Mouse (Mus musculus): ENCODE data around the gene Rangrf.
A peak's percentile ranks its signal among the peaks of the same experiment; 100 is the strongest.
"Not testable (repeated sequence)": the region's sequence is repeated elsewhere in the genome, so short reads cannot be mapped to it uniquely, and the experiment has no call there.

The Rangrf gene

GRCm38 (mm10) chr11:68975085-68975484 is at the start of gene Rangrf:
Gene Rangrf, minus strand, starts transcription at chr11:68975185.
- no peak for DNase-seq (ENCODE audit: inconsistent ontology term)

DNA sequence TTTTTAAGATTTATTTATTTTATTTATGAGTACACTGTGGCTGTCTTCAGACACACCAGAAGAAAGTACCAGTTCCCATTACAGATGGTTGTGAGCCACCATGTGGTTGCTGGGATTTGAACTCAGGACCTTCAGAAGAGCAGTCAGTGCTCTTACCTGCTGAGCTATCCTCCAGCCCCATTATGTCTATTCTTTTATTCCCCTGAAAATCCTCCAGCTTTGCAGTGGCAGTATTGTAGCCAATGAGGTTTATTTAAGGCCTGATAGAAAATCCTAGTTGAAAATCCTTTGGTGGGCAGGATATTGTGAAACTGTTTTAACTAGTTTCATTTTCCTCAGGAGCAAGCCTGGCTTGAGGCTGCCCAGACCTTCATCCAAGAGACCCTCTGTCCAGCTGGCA is 45.7 kb upstream of the Rangrf start:
- DNase-seq (ENCODE audit: inconsistent ontology term): no peak

DNA sequence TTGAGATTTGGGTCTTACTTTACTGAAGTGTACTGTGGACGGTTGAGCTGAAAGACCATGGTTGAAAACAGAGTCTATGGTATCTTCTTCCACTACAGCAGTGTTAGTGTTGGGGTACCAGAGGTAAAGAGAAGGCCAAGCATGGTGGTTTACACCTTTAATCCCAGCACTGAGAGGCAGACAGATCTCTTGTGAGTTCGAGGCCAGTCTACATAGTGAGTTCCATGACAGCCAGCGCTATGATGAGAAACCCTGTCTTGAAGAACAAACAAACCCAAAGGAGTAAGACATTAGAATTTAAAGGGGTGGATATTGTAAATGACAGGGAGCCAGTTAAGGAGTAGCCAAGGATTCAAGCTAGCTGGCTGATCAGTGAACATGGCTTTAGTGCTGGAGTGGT is 41.8 kb upstream of the Rangrf start:
- DNase-seq (ENCODE audit: inconsistent ontology term): no peak

DNA sequence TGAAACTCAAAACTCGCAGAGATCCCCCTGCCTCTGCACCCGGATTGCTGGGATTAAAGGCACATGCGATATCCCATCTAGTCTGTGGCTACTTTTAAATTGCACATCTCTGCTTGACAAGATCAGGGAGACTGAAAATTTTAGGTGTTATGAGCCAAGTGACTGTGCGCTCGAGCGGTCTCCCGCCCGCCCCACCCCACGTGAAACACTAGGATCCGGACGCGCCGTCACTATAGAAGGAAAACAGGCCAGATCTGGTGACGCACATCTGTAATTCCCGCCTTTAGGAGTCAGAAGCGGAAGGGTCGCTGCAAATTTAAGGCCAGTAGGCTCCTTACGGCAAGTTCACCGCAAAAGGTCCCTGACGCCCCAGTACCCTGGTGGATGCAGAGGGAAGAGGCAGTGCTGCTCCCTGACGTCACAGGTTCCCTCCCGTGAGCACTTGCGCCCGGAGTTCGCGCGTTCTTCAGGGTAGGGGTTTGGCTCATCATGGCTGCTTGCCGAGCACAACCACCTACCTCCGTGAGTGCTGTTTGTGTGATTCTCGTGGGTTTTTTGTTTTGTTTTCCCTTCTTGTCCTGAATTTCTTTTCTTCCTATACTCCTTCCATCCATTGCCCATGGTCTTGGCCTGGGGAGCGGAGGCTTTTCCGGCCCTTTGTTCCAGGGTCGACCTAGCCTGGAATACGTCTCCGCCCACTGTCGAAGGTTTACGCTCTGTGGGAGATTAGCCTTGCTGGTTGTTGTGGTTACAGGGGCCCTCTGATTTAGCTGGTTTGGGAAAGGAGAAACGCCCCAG is 40.9 kb upstream of the Rangrf start, which contains the start of gene Ctc1:
Ctc1 (plus strand) TSS at position 268 of the 798 bp plus-strand sequence.
- DNase-seq (ENCODE audit: inconsistent ontology term): peak; percentile 89

- DNase-seq (ENCODE audit: inconsistent ontology term): peak; percentile 91
Observed at GRCm38 (mm10) chr11:69012071-69012601, 37.2 kb upstream of the Rangrf start.

GRCm38 (mm10) chr11:69011445-69011844 is 36.5 kb upstream of the Rangrf start:
- DNase-seq (ENCODE audit: inconsistent ontology term): not testable (repeated sequence)

DNA sequence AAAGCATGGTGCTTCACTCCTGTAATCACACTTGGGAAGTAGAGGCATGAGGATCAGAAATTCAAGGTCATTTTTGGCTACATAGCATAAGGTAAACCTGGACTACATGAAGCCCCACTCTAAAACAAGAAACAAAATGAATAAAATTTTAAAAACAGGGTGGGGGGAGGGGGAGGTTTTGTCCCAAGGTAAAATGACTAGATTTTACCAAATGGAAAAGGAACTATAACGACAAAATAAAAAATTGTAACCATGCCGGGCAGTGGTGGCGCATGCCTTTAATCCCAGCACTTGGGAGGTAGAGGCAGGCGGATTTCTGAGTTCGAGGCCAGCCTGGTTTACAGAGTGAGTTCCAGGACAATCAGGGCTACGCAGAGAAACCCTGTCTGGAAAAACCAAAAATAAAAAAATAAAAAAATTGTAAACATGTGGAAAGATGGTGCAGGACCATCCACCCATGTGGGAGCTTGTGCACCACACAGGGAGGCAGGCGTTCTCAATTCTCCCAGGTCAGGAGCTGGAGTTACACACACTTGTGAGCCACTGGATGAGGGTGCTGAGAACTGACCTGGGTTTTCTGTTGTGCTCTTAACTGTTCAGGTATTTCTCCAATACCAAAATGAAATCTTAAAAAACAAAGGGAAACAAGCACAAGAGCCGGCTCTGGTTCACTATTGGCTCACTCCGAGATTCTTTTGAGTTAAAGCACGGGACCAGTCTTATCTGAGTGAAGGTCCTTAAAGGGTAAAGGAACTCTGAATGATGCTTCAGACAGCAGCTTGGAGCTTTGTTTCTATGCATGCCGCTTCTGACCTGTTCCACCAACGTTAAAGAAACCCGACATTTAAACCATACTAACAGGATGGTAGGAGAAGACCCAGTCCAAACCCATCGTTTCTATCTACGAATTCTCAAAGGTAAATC is 35.7 kb upstream of the Rangrf start:
- no peak for DNase-seq (ENCODE audit: inconsistent ontology term)

DNA sequence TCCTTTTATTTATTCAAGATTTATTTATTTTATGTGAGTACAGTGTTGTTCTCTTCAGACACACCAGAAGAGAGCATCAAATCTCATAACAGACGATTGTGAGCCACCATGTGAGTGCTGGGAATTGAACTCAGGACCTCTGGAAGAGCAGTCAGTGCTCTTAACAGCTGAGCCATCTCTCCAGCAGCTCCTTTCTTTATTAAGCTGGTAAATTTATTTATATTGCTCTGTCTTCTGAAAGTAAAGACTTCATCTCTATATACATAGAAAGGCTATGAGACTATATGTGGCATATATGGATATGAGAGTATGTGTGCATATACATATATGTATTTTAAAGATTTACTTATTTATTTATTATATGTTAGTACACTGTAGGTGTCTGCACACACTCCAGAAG is 34.5 kb upstream of the Rangrf start:
- no peak for DNase-seq (ENCODE audit: inconsistent ontology term)

DNA sequence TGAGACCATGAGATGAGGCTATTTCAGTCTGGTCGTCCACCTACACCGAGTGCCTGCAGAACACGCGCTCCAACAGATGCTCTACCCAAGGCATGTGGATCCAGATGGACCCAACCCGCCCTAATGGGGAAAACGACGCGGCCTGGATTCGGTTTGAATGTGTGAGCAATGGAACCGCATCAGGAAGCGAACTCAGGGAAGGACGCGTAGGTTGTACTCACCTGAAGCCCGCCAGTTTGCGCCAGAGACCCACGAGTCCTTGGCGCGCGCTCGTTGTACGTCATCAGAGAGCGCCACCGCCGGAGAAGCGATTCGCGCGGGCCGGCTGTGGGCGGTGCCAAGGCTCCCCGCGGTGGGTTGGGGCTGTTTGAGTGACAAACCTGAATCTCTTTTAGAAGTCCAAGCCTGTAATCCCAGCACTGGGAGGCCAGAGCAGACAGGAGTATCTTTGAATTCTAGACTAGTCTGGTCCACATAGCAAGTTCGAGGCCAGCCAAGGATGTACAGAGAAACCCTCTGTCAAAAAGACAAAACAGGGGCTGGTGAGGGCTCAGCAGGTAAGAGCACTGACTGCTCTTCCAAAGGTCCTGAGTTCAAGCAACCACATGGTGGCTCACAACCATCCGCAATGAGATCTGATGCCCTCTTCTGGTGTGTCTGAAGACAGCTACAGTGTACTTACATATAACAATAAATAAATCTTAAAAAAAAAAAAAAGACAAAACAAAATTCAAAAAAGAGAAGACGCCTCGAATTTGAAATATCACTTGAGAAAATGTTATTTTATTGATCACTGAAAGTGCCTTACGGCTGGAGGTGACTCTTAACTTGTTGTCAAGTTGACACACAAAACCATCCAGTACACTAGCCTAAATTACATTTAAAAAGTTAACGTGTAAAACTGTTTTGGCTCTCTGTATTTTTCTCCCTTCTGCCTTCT is 33.5 kb upstream of the Rangrf start, which contains the start of gene Pfas:
Pfas (minus strand) TSS at position 279 of the 940 bp plus-strand sequence.
- peak; percentile 94 for DNase-seq (ENCODE audit: inconsistent ontology term)

DNA sequence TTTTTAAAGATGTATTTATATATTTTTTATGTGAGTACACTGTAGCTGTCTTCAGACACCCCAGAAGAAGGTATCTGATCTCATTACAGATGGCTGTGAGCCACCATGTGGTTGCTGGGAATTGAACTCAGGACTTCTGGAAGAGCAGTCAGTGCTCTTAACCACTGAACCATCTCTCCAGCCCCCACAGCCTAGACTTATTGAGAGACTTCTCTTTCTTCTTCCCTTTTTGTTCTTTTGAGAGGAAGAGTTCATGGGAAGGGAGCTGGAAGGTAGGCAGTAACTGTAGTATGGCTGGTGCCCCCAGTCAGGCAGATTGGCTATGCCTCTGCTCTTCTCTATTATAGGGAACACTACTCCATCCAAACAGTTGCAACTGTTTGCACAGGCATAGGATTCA is 31.6 kb upstream of the Rangrf start:
- not testable (repeated sequence) for DNase-seq (ENCODE audit: inconsistent ontology term)

- DNase-seq (ENCODE audit: inconsistent ontology term): no peak
Observed at GRCm38 (mm10) chr11:69005193-69005592, 30.2 kb upstream of the Rangrf start.

GRCm38 (mm10) chr11:69003592-69003991 is 28.6 kb upstream of the Rangrf start:
- no peak for DNase-seq (ENCODE audit: inconsistent ontology term)

DNA sequence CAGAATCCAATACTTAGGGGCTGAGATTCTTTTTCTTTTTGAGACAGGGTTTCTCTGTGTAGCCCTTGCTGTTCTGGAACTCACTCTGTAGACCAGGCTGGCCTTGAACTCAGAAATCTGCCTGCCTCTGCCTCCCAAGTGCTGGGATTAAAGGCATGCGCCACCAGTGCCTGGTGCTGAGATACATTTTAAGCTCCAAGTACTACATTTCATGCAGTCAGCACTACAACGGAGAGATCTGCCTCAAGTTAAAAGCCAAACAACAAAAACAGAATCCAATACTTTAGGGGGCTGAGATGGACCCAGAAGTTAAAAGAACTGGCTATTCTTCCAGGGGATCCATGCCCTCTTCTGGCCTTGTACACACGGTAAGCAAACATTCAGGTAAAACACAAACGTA is 27.8 kb upstream of the Rangrf start:
- DNase-seq (ENCODE audit: inconsistent ontology term): not testable (repeated sequence)

GRCm38 (mm10) chr11:68997080-68997479 is 22.1 kb upstream of the Rangrf start:
- DNase-seq (ENCODE audit: inconsistent ontology term): no peak

DNA sequence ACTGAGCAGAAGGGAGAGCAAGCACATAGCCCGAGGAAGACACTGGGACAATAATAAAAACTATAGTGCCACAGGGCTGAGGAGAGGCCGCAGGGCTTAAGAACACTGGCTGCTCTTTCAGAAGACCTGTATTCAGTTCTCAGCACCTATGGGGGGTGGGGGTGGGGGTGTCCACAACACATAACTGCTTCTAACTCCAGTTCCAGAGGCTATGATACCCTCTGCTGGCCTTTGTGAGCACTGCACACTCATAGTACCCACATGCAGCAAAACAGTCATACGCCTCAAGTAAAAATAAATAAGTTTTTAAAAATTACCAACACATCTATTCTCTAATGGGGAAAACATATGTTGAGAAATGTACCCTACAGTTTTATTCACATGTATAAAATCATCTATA is 19.4 kb upstream of the Rangrf start:
- DNase-seq (ENCODE audit: inconsistent ontology term): no peak

- DNase-seq (ENCODE audit: inconsistent ontology term): no peak
Observed at GRCm38 (mm10) chr11:68993122-68993521, 18.1 kb upstream of the Rangrf start.

DNA sequence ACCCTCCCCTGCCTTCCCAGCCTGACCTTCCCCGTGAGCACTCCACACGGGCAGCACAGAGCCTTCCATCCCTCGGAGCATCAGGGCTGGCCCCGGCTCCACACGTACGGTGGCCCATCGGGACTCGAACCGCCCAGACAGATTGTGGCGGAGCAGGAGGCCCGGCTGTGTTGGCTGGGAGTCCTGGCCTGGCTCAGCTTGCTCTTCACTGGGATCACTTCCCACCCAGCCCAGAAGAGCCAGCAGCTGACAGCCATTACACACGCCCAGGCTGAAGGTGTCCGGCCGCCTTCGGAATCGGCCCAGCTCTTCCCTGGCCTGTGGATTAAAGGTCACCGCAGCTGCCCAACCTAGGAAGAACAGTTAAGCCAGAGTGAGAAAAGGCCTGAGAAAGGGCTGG is 13.4 kb upstream of the Rangrf start:
- no peak for DNase-seq (ENCODE audit: inconsistent ontology term)

GRCm38 (mm10) chr11:68987365-68987882 is 12.4 kb upstream of the Rangrf start:
- no peak for DNase-seq (ENCODE audit: inconsistent ontology term)

DNA sequence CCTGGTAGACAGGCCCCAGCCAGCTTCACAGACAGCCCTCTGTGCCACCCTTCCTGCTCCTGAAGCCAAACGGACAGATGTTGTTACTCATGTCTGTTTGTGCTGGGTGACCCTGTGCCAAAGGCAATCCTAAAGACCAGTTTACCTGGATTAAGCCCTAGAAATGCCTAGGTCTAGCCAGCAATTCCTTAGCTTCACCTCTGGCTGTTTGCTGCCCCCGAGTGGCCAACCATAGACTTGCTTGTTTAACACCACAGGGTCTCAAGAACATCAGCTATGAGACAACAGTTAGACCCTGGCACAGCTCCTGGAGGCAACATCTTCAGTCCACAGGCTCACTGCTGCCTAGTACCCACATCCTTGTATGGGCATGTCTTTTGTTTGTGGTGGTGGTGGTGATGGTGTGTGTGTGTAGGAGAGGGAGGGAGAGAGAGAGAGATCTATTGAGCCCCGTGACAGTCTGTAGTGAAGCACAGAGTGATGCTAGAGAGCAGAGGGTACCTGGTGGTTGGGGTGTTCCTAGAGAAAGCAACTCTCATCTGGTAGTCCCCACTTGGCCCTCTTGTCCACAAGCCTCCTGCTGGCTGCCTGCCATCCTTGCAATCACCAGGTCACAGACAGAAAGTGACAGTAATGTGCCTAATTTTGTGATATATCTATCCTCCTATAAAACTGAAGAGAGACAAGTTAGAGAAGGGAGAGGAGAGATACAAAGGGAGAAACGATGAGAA is 7.8 kb upstream of the Rangrf start:
- DNase-seq (ENCODE audit: inconsistent ontology term): peak; percentile 48

DNA sequence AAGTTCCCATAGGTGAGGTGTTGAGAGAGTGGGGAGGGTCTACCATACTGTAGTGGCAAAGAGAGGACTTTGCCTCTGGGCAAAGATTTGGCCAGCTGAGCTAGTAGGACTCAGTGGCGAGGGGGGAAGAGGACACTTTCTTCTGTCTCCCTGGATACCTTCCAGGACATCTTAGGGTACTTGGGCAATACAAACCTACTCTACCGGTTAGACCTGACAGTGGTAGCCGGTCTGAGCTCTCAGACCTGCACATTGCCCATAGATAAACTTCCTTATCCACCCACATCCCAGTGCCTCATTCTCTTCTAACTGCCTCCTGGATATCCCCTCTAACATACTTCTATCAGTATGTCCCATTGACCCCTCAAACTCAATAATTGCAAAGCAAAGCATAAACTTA is 5.9 kb upstream of the Rangrf start:
- DNase-seq (ENCODE audit: inconsistent ontology term): no peak

Measured in Muller cell, postnatal 12 days (primary cell).